Mouse (Mus musculus): ENCODE measurements around the gene Lama5. TPM values are rescaled to one million over a fixed set of nuclear protein-coding genes. Genes with fewer than 3 reads are reported as not detected.
A peak's percentile ranks its signal among the peaks of the same experiment; 100 is the strongest.

Gene Lama5
- polyA plus RNA-seq, 1 experiment from 2014 or later: 48.6 TPM

DNA sequence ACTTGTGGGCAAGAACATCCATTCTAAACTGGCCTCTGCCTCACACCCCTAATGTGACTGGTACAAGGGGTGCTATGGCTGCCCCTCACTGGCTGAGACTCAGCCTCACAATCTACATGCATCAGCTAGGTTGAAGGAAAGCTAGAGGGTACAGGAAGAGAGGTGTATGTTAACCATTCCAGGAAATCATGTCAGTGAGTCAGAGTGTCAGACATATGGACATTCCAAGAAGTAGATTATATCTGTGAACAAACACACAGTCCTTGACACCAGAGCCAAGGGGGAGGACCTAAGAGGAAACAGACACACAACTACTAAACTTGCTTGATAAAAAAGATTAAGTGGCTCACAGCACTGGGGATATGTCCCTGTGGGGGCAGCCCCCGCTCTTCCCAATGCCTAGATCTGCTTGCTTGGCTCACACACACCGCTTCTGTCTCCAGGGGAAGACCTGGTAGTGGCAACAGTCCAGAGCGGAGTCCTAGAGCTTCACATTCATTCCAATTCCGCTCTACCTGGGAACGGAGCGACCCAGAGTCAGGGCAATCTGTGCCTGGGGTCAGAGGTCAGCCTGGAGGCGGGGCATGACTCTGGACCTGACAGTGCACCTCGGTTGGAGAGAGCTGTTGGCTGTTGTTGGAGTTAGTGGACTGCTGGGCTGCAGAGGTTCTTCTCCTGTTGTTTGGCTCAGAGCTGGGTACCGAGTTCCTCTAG is 23.4 kb upstream of the Lama5 start:
- H3K4me2 ChIP-seq (ENCODE audit: low read length): no peak overlapping the region
- ATAC-seq (replicated peaks; ENCODE audit: low FRiP score, low read depth): no peak
- no peaks in the 10 kb centered on the region for H3K9me3 ChIP-seq (replicated peaks; ENCODE audit: low read length)
- no peak overlapping the region for H3K9ac ChIP-seq (ENCODE audit: low read depth, low read length)
- H3K4me1 ChIP-seq (replicated peaks; ENCODE audit: insufficient read depth, low read length): no peaks in the 10 kb centered on the region
- DNase-seq (ENCODE audit: low spot score): no peak
- H3K27ac ChIP-seq: 0 out of 2 replicates have a peak overlapping the region, but pooled peaks have one; percentile 19
- no peaks in the 10 kb centered on the region for H3K36me3 ChIP-seq (ENCODE audit: insufficient read depth, low read length)
- no peaks in the 10 kb centered on the region for H3K27me3 ChIP-seq (ENCODE audit: insufficient read depth, low read length)
- TF ChIP-seq CTCF (IDR thresholded peaks at IDR 0.05; ENCODE audit: low read depth): no peak
- WGBS: 65% methylated on average over 9 of the region's 9 CpGs
- H3K4me3 ChIP-seq (replicated peaks; ENCODE audit: low read depth, low read length): no peak overlapping the region

DNA sequence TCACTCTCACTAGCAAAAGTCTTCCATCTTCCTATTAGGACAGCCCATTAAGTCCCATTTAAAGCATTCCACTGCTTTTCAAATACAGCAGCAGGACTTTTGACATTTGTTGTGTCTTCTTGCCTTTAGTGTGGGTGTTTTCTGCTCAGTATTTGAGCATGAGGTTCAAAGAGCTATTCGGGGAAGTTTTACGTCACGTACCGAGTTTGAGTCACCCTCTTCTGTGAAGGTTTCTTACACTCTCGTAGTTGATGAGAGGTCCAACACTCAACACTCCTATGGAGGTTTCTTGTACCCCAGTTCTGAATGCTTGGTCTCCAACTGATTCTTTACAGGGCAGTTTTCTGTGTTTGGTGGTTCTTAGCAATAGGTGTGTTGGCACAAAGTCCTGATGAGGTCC is 22.3 kb upstream of the Lama5 start:
- Histone ChIP-seq H3K36me3 (ENCODE audit: insufficient read depth, low read length) (no peaks in the 10 kb centered on the region), H3K4me1 (replicated peaks; ENCODE audit: insufficient read depth, low read length) (no peaks in the 10 kb centered on the region), H3K9ac (ENCODE audit: low read depth, low read length) (no peak overlapping the region), H3K9me3 (replicated peaks; ENCODE audit: low read length) (no peaks in the 10 kb centered on the region), H3K27me3 (ENCODE audit: insufficient read depth, low read length) (no peaks in the 10 kb centered on the region), H3K4me2 (ENCODE audit: low read length) (no peak overlapping the region), H3K4me3 (replicated peaks; ENCODE audit: low read depth, low read length) (no peak overlapping the region), H3K27ac (no peak overlapping the region)
- ATAC-seq (replicated peaks; ENCODE audit: low FRiP score, low read depth) (no peak), DNase-seq (ENCODE audit: low spot score) (no peak)
- 84% methylated on average over 5 of the region's 5 CpGs for WGBS
- TF ChIP-seq CTCF (IDR thresholded peaks at IDR 0.05; ENCODE audit: low read depth): no peak

DNA sequence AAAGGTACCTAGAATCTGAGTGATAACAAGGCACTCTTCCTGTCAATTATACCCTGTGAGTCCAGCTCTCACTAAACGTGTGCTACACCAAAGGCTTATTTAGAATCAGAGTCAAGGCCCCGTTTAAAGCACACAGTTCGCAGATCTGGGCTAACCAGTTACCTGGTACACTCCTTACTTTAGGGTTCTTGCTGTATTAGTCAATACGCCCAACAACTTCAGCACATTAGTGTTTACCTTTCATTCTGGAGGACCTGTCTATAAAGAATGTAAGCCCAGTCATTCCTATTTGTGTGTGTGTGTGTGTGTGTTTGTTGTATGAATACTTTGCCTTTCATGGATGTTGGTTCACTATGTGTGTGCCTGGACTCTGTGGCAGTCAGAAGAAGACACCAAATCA is 17.4 kb upstream of the Lama5 start:
- Histone ChIP-seq H3K27me3 (ENCODE audit: insufficient read depth, low read length) (no peaks in the 10 kb centered on the region), H3K27ac (no peak overlapping the region), H3K9ac (ENCODE audit: low read depth, low read length) (no peak overlapping the region), H3K4me1 (replicated peaks; ENCODE audit: insufficient read depth, low read length) (no peaks in the 10 kb centered on the region), H3K9me3 (replicated peaks; ENCODE audit: low read length) (no peaks in the 10 kb centered on the region), H3K4me3 (replicated peaks; ENCODE audit: low read depth, low read length) (no peak overlapping the region), H3K36me3 (ENCODE audit: insufficient read depth, low read length) (no peaks in the 10 kb centered on the region), H3K4me2 (ENCODE audit: low read length) (no peak overlapping the region)
- no peak for DNase-seq (ENCODE audit: low spot score)
- 89% methylated on average over 4 of the region's 4 CpGs for WGBS
- no peak for TF ChIP-seq CTCF (IDR thresholded peaks at IDR 0.05; ENCODE audit: low read depth)
- no peak for ATAC-seq (replicated peaks; ENCODE audit: low FRiP score, low read depth)

DNA sequence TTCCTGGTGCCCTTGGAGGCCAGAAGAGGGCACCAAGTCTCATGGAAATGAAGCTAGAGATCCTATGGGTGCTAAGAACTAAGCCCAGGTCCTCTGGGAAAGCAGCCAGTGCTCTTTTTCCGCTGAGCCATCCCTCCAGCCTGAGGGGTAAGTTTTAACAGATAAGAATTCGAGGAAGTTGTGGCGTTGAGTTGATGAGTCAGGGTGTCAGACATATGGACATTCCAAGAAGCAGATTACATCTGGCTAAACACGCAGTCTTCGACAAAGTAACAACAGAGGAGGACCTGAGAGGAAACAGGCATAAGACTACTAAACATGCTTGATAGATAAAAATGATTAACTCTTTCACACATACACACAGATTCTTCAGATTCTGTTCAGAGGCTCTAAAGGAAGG is 12.9 kb upstream of the Lama5 start:
- Histone ChIP-seq H3K9ac (ENCODE audit: low read depth, low read length) (no peak overlapping the region), H3K27ac (no peak overlapping the region), H3K36me3 (ENCODE audit: insufficient read depth, low read length) (no peaks in the 10 kb centered on the region), H3K4me2 (ENCODE audit: low read length) (no peak overlapping the region), H3K27me3 (ENCODE audit: insufficient read depth, low read length) (no peaks in the 10 kb centered on the region), H3K9me3 (replicated peaks; ENCODE audit: low read length) (no peaks in the 10 kb centered on the region), H3K4me3 (replicated peaks; ENCODE audit: low read depth, low read length) (no peak overlapping the region), H3K4me1 (replicated peaks; ENCODE audit: insufficient read depth, low read length) (peaks cover 14% of the 10 kb centered on the region)
- no peak for DNase-seq (ENCODE audit: low spot score)
- no peak for TF ChIP-seq CTCF (IDR thresholded peaks at IDR 0.05; ENCODE audit: low read depth)
- no peak for ATAC-seq (replicated peaks; ENCODE audit: low FRiP score, low read depth)
- 78% methylated on average over 5 of the region's 5 CpGs for WGBS

DNA sequence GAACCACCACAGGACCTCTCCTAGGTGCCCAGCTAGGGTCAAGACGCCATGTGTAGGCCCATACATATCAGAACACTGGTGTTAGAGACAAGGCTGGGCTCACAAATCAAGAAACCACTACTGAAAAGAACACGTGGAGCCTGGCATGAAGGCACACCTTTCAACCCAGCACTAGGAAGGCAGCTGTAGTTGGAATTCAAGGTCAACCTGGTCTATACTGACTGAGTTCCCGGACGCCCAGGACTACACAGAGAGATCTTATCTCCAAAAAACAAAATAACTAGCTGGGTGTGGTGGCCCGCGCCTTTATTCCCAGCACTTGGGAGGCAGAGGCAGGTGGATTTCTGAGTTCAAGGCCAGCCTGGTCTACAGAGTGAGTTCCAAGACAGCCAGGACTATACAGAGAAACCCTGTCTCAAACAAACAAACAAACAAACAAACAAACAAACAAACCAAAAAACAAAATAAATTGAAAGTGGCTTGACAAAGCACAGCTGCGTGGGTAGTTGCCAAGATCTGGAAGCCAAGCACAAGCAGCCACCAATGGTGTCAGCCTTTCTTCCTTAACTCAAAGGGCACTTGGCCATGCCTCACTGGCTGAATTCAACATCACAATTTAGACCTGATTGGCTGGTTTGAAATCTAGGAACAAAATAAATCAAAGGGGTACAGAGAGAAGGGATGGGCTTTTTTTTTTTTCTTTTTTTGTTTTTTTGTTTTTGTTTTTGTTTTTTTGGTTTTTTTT is 12.1 kb upstream of the Lama5 start:
- Histone ChIP-seq H3K27me3 (ENCODE audit: insufficient read depth, low read length) (no peaks in the 10 kb centered on the region), H3K4me2 (ENCODE audit: low read length) (no peak overlapping the region), H3K9ac (ENCODE audit: low read depth, low read length) (no peak overlapping the region), H3K9me3 (replicated peaks; ENCODE audit: low read length) (no peaks in the 10 kb centered on the region), H3K4me3 (replicated peaks; ENCODE audit: low read depth, low read length) (no peak overlapping the region), H3K4me1 (replicated peaks; ENCODE audit: insufficient read depth, low read length) (peaks cover 14% of the 10 kb centered on the region), H3K36me3 (ENCODE audit: insufficient read depth, low read length) (no peaks in the 10 kb centered on the region), H3K27ac (peak overlapping the region; percentile 51; the same call in 1 of the 2 replicates)
- no peak for ATAC-seq (replicated peaks; ENCODE audit: low FRiP score, low read depth)
- 80% methylated on average over 7 of the region's 7 CpGs for WGBS
- no peak for DNase-seq (ENCODE audit: low spot score)
- TF ChIP-seq CTCF (IDR thresholded peaks at IDR 0.05; ENCODE audit: low read depth): no peak

DNA sequence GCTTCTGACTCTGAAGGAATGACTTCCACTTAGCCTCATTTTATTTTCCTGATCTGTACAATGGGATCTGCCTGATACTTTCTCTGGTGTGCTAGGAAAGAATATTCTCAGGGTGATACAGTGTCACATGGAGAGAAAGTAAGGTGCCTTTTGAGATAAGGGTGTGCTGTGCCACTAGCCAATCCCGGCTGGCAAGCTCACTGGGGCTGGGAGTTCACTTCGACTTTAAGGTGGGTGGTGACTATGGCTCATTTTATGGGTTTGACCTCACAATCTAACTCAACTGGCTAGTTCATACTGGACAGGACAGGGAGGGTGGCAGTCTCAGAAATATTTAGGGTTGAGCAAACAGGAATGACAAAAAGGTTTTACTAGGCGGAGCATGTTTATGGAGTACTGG is 11.3 kb upstream of the Lama5 start:
- H3K4me2 ChIP-seq (ENCODE audit: low read length): no peak overlapping the region
- WGBS: 42% methylated on average over 3 of the region's 3 CpGs
- no peaks in the 10 kb centered on the region for H3K36me3 ChIP-seq (ENCODE audit: insufficient read depth, low read length)
- H3K27me3 ChIP-seq (ENCODE audit: insufficient read depth, low read length): no peaks in the 10 kb centered on the region
- DNase-seq (ENCODE audit: low spot score): no peak
- no peaks in the 10 kb centered on the region for H3K9me3 ChIP-seq (replicated peaks; ENCODE audit: low read length)
- no peak overlapping the region for H3K27ac ChIP-seq
- no peak for ATAC-seq (replicated peaks; ENCODE audit: low FRiP score, low read depth)
- H3K9ac ChIP-seq (ENCODE audit: low read depth, low read length): no peak overlapping the region
- H3K4me3 ChIP-seq (replicated peaks; ENCODE audit: low read depth, low read length): no peak overlapping the region
- no peak for TF ChIP-seq CTCF (IDR thresholded peaks at IDR 0.05; ENCODE audit: low read depth)
- H3K4me1 ChIP-seq (replicated peaks; ENCODE audit: insufficient read depth, low read length): peaks cover 14% of the 10 kb centered on the region
